8 mouse cellular contexts compared by ENCODE assay signal in the genomic region with DNA sequence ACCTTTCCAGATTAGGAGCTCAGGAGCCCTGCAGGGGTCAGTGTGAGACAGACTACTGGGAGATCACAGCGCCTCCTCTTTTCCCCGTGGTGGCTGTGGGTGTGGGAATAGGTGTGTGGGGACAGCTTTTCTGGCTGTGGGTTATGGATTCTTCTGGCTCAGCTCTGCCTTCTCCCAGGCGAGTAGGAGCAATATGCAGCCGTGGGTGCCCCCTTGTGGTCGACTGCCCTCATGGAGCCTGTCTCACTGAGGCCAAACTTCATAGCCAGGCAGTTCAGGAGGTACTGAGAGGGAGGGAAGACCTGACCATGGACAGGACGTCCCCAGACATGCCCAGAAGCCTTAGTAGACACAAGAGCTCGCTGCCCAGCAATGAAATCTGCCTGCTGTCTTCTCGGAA.
DNase-seq lines count a peak whose midpoint lies in the region; ATAC-seq and TF ChIP-seq lines count a peak whose summit lies in the region.

No protein-coding gene starts in this region.

- no peaks in the 10 kb centered on the region for H3K9me3 ChIP-seq in intestine, embryonic 14.5 days (ENCODE audit: control insufficient read depth, low read length)

- peak; percentile 86 for TF ChIP-seq CTCF in left cerebral cortex, adult 2 months (IDR thresholded peaks at IDR 0.05)

- H3K36me3 ChIP-seq in intestine, embryonic 14.5 days (ENCODE audit: control insufficient read depth, insufficient read depth, low read length), result no peaks in the 10 kb centered on the region

- 10% methylated on average over 6 of the region's 8 CpGs for WGBS in intestine, embryonic 14.5 days

- no peak overlapping the region for H3K27ac ChIP-seq in intestine, embryonic 14.5 days (ENCODE audit: low read depth)
- H3K27ac ChIP-seq in left cerebral cortex, adult 2 months, result peak overlapping the region; percentile 84

- intact Hi-C loops in gastrocnemius, postnatal 36 days (cut with DNase I), result loop anchor here (2.0 kb wide), 1 partner anchor 126 kb away; no protein-coding TSS in a partner anchor
- intact Hi-C loops in left cerebral cortex, adult 2 months (cut with DNase I), result loop anchor here (1.0 to 5.0 kb wide), 2 partner anchors 47 to 127 kb away; no protein-coding TSS in a partner anchor

- ATAC-seq in intestine, embryonic 14.5 days (replicated peaks; ENCODE audit: low FRiP score, low TSS enrichment, low read depth), result peak; percentile 84
- no peak for ATAC-seq in activated CD4-positive, CD25-positive, alpha-beta regulatory T cell, adult 4 months

- DNase-seq in adrenal gland, postnatal 25 days, result peak; percentile 85
- DNase-seq in embryo, embryonic 10.5 days (ENCODE audit: low spot score), result peak; percentile 90
- DNase-seq in gastrocnemius, postnatal 36 days, result peak; percentile 49 to 53
- peak; percentile 97 for DNase-seq in intestine, embryonic 14.5 days (ENCODE audit: low spot score)
- DNase-seq in left cerebral cortex, adult 2 months (ENCODE audit: extremely low spot score in 1 of 2, low spot score in 2 of 2), result peak; percentile 88 to 95
- DNase-seq in lung, postnatal 4 days, result peak; percentile 62 to 69
- peak; percentile 87 for DNase-seq in right cerebral cortex, postnatal 25 days

- no peak overlapping the region for H3K4me2 ChIP-seq in intestine, embryonic 14.5 days (ENCODE audit: low read length)

- no peaks in the 10 kb centered on the region for H3K4me1 ChIP-seq in intestine, embryonic 14.5 days (replicated peaks; ENCODE audit: control insufficient read depth, insufficient read depth, low read length)

- H3K9ac ChIP-seq in intestine, embryonic 14.5 days (ENCODE audit: low read length), result no peak overlapping the region

- no peaks in the 10 kb centered on the region for H3K27me3 ChIP-seq in intestine, embryonic 14.5 days (replicated peaks; ENCODE audit: control insufficient read depth, insufficient read depth, low read length)

- no peak overlapping the region for H3K4me3 ChIP-seq in intestine, embryonic 14.5 days (ENCODE audit: low read depth, low read length)
- no peak overlapping the region for H3K4me3 ChIP-seq in left cerebral cortex, adult 2 months
